Mouse (Mus musculus) urinary bladder, postnatal 10 days (tissue): Measurements from ENCODE around the gene Arid5b.

ENCODE experiments used
- DNase-seq: peaks from one replicate; pipeline ENCODE4 v3.0.0; 2022; ENCODE audit warnings: low spot score

The Arid5b gene

DNA sequence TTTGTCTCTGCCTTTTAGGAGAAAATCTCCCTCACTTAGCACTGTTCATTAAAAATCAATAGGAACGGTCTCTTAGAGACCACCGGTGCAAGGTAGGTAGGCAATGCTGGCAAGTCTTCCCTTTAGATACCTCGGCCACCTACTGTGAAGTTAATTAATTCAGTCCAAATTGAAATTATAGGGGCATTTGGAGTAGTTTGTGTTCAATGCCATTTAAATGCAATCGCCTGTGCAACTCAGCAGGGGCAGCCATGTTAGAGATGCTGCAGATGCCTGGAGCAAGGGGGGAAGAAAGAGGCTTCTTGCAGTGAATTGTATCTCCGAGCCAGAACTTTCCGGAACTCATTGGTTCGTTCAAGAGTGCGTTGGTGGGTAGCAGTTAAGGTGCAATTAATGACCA lies 233.7 kb downstream of the Arid5b start:
- DNase-seq: no peak

- no peak for DNase-seq
These were observed 234.6 kb downstream of the Arid5b start for GRCm38 (mm10) chr10:68043973-68044372.
